Mouse (Mus musculus): ENCODE measurements around the gene Klhl2. TPM values are rescaled to one million over a fixed set of nuclear protein-coding genes. Genes with fewer than 3 reads are reported as not detected.
A peak's percentile ranks its signal among the peaks of the same experiment; 100 is the strongest.

Klhl2 gene
- polyA plus RNA-seq, 1 experiment from 2014 or later = 9.3 TPM

DNA sequence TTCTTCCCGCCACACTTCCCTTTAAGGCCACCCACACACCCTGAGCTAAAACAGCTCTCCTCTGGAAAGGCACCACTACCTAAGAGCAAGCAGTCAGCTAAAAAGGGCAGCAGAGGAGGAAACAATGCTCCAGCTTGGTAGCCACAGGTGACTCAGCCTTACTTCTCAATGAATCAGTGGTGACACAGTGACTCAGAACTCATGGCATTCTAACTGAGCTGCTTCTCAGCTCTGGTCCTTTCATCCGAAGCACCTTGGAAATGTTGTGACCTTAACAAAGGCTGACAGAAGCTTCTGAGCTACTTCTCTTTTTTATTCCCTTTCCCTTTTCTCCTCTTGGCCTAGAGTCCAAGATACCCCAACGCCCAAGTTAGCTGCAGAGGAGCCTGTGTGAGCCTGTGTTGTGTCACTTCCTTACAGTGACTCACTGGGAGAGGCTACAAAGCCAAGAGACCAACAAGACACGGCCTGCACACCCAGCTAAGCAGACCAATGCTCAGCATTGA, 123.6 kb downstream of the Klhl2 start:
- peak overlapping the region; percentile 64 for H3K27ac ChIP-seq
- H3K36me3 ChIP-seq (ENCODE audit: inconsistent target) = peaks cover 19% of the 10 kb centered on the region
- WGBS (ENCODE audit: missing documents) = 9% methylated on average over 4 of the region's 4 CpGs
- H3K4me3 ChIP-seq (ENCODE audit: inconsistent target) = no peak overlapping the region
- H3K79me2 ChIP-seq (ENCODE audit: inconsistent target) = peaks cover 80% of the 10 kb centered on the region

DNA sequence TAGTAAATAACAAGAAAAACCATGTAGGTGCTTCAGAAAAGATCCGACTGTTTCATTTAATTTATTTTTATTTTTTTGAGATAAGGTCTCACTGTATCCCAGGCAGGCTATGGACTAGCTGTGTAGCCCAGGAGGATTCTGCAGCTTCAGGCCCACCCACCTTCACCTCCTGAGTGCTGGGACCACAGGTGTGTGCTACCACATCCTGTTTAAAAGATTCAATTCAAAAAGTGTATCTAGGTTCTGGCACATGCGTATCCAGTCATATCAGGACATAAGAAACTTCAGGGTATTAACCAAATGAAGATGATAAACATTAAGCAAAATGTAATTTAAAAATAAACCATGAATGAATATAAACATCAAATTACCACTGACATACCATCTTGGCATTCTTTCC, 126.6 kb downstream of the Klhl2 start:
- Histone ChIP-seq H3K79me2 (ENCODE audit: inconsistent target) (peaks cover 49% of the 10 kb centered on the region), H3K36me3 (ENCODE audit: inconsistent target) (peaks cover 39% of the 10 kb centered on the region), H3K4me3 (ENCODE audit: inconsistent target) (no peak overlapping the region), H3K27ac (no peak overlapping the region)
- WGBS (ENCODE audit: missing documents) = 88% methylated on average over 2 of the region's 2 CpGs

GRCm38 (mm10) chr8:64717868-64718267, 131.9 kb downstream of the Klhl2 start:
- WGBS (ENCODE audit: missing documents) = 89% methylated on average over 7 of the region's 7 CpGs
- Histone ChIP-seq H3K4me3 (ENCODE audit: inconsistent target) (no peak overlapping the region), H3K27ac (no peak overlapping the region), H3K79me2 (ENCODE audit: inconsistent target) (peaks cover 8% of the 10 kb centered on the region), H3K36me3 (ENCODE audit: inconsistent target) (peaks cover 55% of the 10 kb centered on the region)

- 85% methylated on average over 7 of the region's 7 CpGs for WGBS (ENCODE audit: missing documents)
- peaks cover 10% of the 10 kb centered on the region; the same call in 1 of the 2 replicates for H3K36me3 ChIP-seq (ENCODE audit: inconsistent target)
- H3K4me3 ChIP-seq (ENCODE audit: inconsistent target) = no peak overlapping the region
- H3K27ac ChIP-seq = no peak overlapping the region
- no peaks in the 10 kb centered on the region for H3K79me2 ChIP-seq (ENCODE audit: inconsistent target)
Measured at GRCm38 (mm10) chr8:64712499-64712898, 137.3 kb downstream of the Klhl2 start.

- Histone ChIP-seq H3K27ac (no peak overlapping the region), H3K36me3 (ENCODE audit: inconsistent target) (0 out of 2 replicates have a peak, but pooled peaks cover under 1% of the 10 kb centered on the region), H3K79me2 (ENCODE audit: inconsistent target) (no peaks in the 10 kb centered on the region), H3K4me3 (ENCODE audit: inconsistent target) (no peak overlapping the region)
- WGBS (ENCODE audit: missing documents) = 0% methylated on average over 1 of the region's 1 CpGs
Measured at GRCm38 (mm10) chr8:64711544-64711943, 138.3 kb downstream of the Klhl2 start.

GRCm38 (mm10) chr8:64707481-64707880, 142.3 kb downstream of the Klhl2 start:
- Histone ChIP-seq H3K79me2 (ENCODE audit: inconsistent target) (no peaks in the 10 kb centered on the region), H3K27ac (no peak overlapping the region), H3K36me3 (ENCODE audit: inconsistent target) (no peaks in the 10 kb centered on the region), H3K4me3 (ENCODE audit: inconsistent target) (no peak overlapping the region)

GRCm38 (mm10) chr8:64703191-64703590, 146.6 kb downstream of the Klhl2 start:
- H3K4me3 ChIP-seq (ENCODE audit: inconsistent target) = no peak overlapping the region
- no peaks in the 10 kb centered on the region for H3K79me2 ChIP-seq (ENCODE audit: inconsistent target)
- WGBS (ENCODE audit: missing documents) = 86% methylated on average over 1 of the region's 1 CpGs
- no peaks in the 10 kb centered on the region for H3K36me3 ChIP-seq (ENCODE audit: inconsistent target)
- no peak overlapping the region for H3K27ac ChIP-seq

DNA sequence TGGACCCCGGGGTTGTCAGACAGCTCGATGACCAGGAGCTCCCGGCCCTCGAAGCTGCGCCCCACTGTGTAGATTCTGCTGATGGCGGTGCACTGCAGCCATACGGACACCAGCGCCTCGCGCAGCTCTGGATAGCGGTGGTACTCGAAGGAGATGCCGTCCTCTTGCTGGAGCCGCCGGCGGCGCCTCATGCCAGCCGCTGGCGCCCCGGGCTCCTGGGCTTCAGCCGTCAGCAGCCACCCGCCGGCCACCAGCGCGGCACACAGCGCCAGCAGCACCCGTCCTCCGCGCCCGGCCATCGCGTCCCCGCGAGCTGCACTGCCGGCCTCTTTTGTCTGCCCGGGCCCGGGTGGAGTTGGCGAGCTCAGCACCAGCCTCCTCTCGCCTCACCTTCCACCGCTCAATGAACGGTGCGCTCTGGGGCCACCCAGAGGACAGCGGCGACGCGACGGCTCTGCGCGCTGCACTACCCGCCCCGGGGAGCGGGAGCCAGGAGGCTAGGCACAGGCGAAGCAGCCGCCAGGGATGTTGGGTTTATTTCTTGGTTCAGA, 157.1 kb downstream of the Klhl2 start, which contains the start of gene Cpe:
TSS of gene Cpe (minus strand) at position 404 of the 551 bp plus-strand sequence.
- 1% methylated on average over 53 of the region's 54 CpGs for WGBS (ENCODE audit: missing documents)
- Histone ChIP-seq H3K4me3 (ENCODE audit: inconsistent target) (no peak within 1 kb of the TSS), H3K36me3 (ENCODE audit: inconsistent target) (no peaks in the 10 kb centered on the region), H3K79me2 (ENCODE audit: inconsistent target) (no peaks in the 10 kb centered on the region), H3K27ac (no peak within 1 kb of the TSS)

- no peaks in the 10 kb centered on the region for H3K36me3 ChIP-seq (ENCODE audit: inconsistent target)
- WGBS (ENCODE audit: missing documents) = 41% methylated on average over 16 of the region's 16 CpGs
- no peaks in the 10 kb centered on the region for H3K79me2 ChIP-seq (ENCODE audit: inconsistent target)
- no peak overlapping the region for H3K27ac ChIP-seq
- H3K4me3 ChIP-seq (ENCODE audit: inconsistent target) = no peak overlapping the region
Measured at GRCm38 (mm10) chr8:64691591-64692401, 158.0 kb downstream of the Klhl2 start.

- Histone ChIP-seq H3K27ac (no peak overlapping the region), H3K79me2 (ENCODE audit: inconsistent target) (no peaks in the 10 kb centered on the region), H3K4me3 (ENCODE audit: inconsistent target) (no peak overlapping the region), H3K36me3 (ENCODE audit: inconsistent target) (no peaks in the 10 kb centered on the region)
- 92% methylated on average over 5 of the region's 6 CpGs for WGBS (ENCODE audit: missing documents)
Measured at GRCm38 (mm10) chr8:64690845-64691244, 159.0 kb downstream of the Klhl2 start.

DNA sequence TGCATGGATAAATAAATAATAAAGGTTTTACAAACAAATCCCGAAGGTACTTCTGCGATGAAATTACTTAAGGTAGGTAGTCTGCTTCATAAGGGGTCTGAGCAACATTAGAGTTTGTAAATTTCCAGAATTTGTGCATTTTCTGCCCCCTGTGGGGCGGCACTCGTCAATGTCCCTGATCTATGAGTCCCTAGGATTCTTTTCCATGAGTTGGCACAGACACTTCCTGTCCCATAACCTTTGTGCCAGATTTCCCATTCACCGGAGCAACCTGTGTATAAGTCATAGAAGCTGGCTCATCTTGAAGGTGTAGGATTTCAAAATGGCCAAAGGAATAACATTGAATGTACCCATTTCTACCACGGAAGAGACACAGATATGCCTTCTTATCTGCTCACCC, 159.5 kb downstream of the Klhl2 start:
- 94% methylated on average over 6 of the region's 6 CpGs for WGBS (ENCODE audit: missing documents)
- Histone ChIP-seq H3K79me2 (ENCODE audit: inconsistent target) (no peaks in the 10 kb centered on the region), H3K27ac (no peak overlapping the region), H3K4me3 (ENCODE audit: inconsistent target) (no peak overlapping the region), H3K36me3 (ENCODE audit: inconsistent target) (no peaks in the 10 kb centered on the region)

Other genes starting within 250 kb of the Klhl2 start
- gene Cpe, start 157.0 kb downstream of the Klhl2 start, polyA plus RNA-seq (2018) = 1.4 to 7.5 TPM (median 4.5 TPM) in 3 replicates
- gene Msmo1, start 116.2 kb downstream of the Klhl2 start, polyA plus RNA-seq (2018) = 97.8 to 248 TPM (median 162 TPM) in 3 replicates
- gene Tmem192, start 97.2 kb upstream of the Klhl2 start, polyA plus RNA-seq (2018) = 62.4 to 115 TPM (median 70.6 TPM) in 3 replicates
- gene Trim75, start 137.8 kb upstream of the Klhl2 start, polyA plus RNA-seq (2018) = not detected in 3 replicates
- gene Trim61, start 168.5 kb upstream of the Klhl2 start, polyA plus RNA-seq (2018) = not detected in 3 replicates
- not detected in 3 replicates for gene Trim60, start 168.6 kb upstream of the Klhl2 start, polyA plus RNA-seq (2018)
- not detected in 3 replicates for gene Apela, start 187.3 kb upstream of the Klhl2 start, polyA plus RNA-seq (2018)
- not detected in 3 replicates for gene Gm10663, start 225.0 kb upstream of the Klhl2 start, polyA plus RNA-seq (2018)

All from macrophage (primary cell).